Mouse (Mus musculus) frontal cortex, postnatal 10 days (tissue): ENCODE measurements around the gene Txn2.

Experiments used
- DNase-seq, 2 experiments: peaks; one replicate each; pipeline ENCODE4 v3.0.0; 2022; ENCODE audit warnings: low spot score in 2 of 2, mixed read lengths in 1 of 2

Gene Txn2

GRCm38 (mm10) chr15:77928673-77929331, at the start of gene Txn2:
TSS of gene Txn2 (minus strand) at chr15:77929006.
- DNase-seq = peak; percentile 97

- DNase-seq = no peak
Observed at GRCm38 (mm10) chr15:77977663-77978062, 48.9 kb upstream of the Txn2 start.

- no peak for DNase-seq
Observed at GRCm38 (mm10) chr15:77974165-77974841, 45.5 kb upstream of the Txn2 start.

GRCm38 (mm10) chr15:77970470-77971292, 41.9 kb upstream of the Txn2 start, which contains the start of gene Eif3d:
TSS of gene Eif3d (minus strand) at chr15:77970813.
- peak; percentile 97 to 98 for DNase-seq

- no peak for DNase-seq
Observed at GRCm38 (mm10) chr15:77969940-77970469, 41.2 kb upstream of the Txn2 start.

GRCm38 (mm10) chr15:77965117-77965528, 36.3 kb upstream of the Txn2 start:
- no peak for DNase-seq

GRCm38 (mm10) chr15:77962447-77962846, 33.6 kb upstream of the Txn2 start:
- no peak for DNase-seq

GRCm38 (mm10) chr15:77960693-77961092, 31.9 kb upstream of the Txn2 start:
- DNase-seq = no peak

- DNase-seq = no peak
Observed at GRCm38 (mm10) chr15:77958071-77958470, 29.3 kb upstream of the Txn2 start.

- DNase-seq = no peak
Observed at GRCm38 (mm10) chr15:77957625-77958024, 28.8 kb upstream of the Txn2 start.

GRCm38 (mm10) chr15:77956404-77956901, 27.6 kb upstream of the Txn2 start, which contains the start of gene Foxred2:
TSS of gene Foxred2 (minus strand) at chr15:77956722.
- DNase-seq = peak; percentile 85 to 89

GRCm38 (mm10) chr15:77955440-77956403, 26.9 kb upstream of the Txn2 start:
- DNase-seq = peak in 1 of 2 experiments; percentile 34

- no peak for DNase-seq
Observed at GRCm38 (mm10) chr15:77954362-77954761, 25.6 kb upstream of the Txn2 start.

- DNase-seq = no peak
Observed at GRCm38 (mm10) chr15:77952921-77953320, 24.1 kb upstream of the Txn2 start.

- no peak for DNase-seq
Observed at GRCm38 (mm10) chr15:77949061-77949460, 20.3 kb upstream of the Txn2 start.

- DNase-seq = no peak
Observed at GRCm38 (mm10) chr15:77945711-77946110, 16.9 kb upstream of the Txn2 start.

- DNase-seq = no peak
Observed at GRCm38 (mm10) chr15:77941563-77941962, 12.8 kb upstream of the Txn2 start.

- DNase-seq = no peak
Observed at GRCm38 (mm10) chr15:77938516-77938915, 9.7 kb upstream of the Txn2 start.

GRCm38 (mm10) chr15:77935673-77936375, 7.0 kb upstream of the Txn2 start:
- peak; percentile 55 to 60 for DNase-seq

GRCm38 (mm10) chr15:77934968-77935367, 6.2 kb upstream of the Txn2 start:
- no peak for DNase-seq
